Mouse (Mus musculus) myocyte (in vitro differentiated cells): Measurements from ENCODE around the gene D6Wsu163e.

Source experiments
- CEBPB ChIP-seq: IDR thresholded peaks from 2 replicates; pipeline ENCODE4 v1.6.1; 2011; ENCODE audit warnings: mild to moderate bottlenecking, moderate library complexity; ENCODE audit not compliant: poor library complexity, insufficient read depth, severe bottlenecking
- E2F4 ChIP-seq: IDR thresholded peaks from one replicate; pipeline ENCODE4 v1.6.1; 2011; ENCODE audit warnings: mild to moderate bottlenecking, control low read depth, moderate library complexity; ENCODE audit not compliant: insufficient read depth
- MAX ChIP-seq: IDR thresholded peaks from one replicate; pipeline ENCODE4 v1.6.1; 2011; ENCODE audit warnings: low read depth, mild to moderate bottlenecking, control low read depth
- MYOD1 ChIP-seq, 3 experiments: IDR thresholded peaks; one replicate each; pipeline ENCODE4 v1.6.1; 2011; ENCODE audit warnings: control low read depth in 2 of 3, low read depth in 2 of 3, mild to moderate bottlenecking in 2 of 3, moderate library complexity in 1 of 3; ENCODE audit not compliant: insufficient read length in 2 of 3, control insufficient read depth in 1 of 3
- MYOG ChIP-seq, 3 experiments: IDR thresholded peaks; one replicate each; pipeline ENCODE4 v1.6.1; 2011; ENCODE audit warnings: control low read depth in 2 of 3, low read depth in 2 of 3, mild to moderate bottlenecking in 2 of 3; ENCODE audit not compliant: insufficient read length in 2 of 3, control insufficient read depth in 1 of 3, insufficient read depth in 1 of 3
- POLR2A ChIP-seq: IDR thresholded peaks from one replicate; pipeline ENCODE4 v1.6.1; 2011; ENCODE audit warnings: low read depth, mild to moderate bottlenecking, control low read depth, moderate library complexity; ENCODE audit not compliant: insufficient read length
- POLR2AphosphoS2 ChIP-seq: IDR thresholded peaks from one replicate; pipeline ENCODE4 v1.6.1; 2011; ENCODE audit warnings: low read depth, control low read depth; ENCODE audit not compliant: insufficient read length
- REST ChIP-seq: IDR thresholded peaks from one replicate; pipeline ENCODE4 v1.6.1; 2011; ENCODE audit warnings: mild to moderate bottlenecking, control low read depth, moderate library complexity; ENCODE audit not compliant: insufficient read depth, insufficient read length
- SRF ChIP-seq: IDR thresholded peaks from one replicate; pipeline ENCODE4 v1.6.1; 2011; ENCODE audit warnings: low read depth; ENCODE audit not compliant: control insufficient read depth, insufficient read length
- TCF12 ChIP-seq: IDR thresholded peaks from one replicate; pipeline ENCODE4 v1.6.1; 2011; ENCODE audit warnings: mild to moderate bottlenecking, control low read depth; ENCODE audit not compliant: poor library complexity, insufficient read depth, severe bottlenecking
- USF1 ChIP-seq: IDR thresholded peaks from one replicate; pipeline ENCODE4 v1.6.1; 2011; ENCODE audit warnings: low read depth, mild to moderate bottlenecking, control low read depth, moderate library complexity

- TF ChIP-seq E2F4 (no peak), POLR2A (no peak), USF1 (no peak), MAX (no peak), MYOG (IDR thresholded peaks at IDR 0.05; ENCODE audit: control insufficient read depth in 1 of 3, insufficient read depth in 1 of 3, insufficient read length in 2 of 3, low read depth in 2 of 3) (no peak), POLR2AphosphoS2 (no peak), TCF12 (no peak), CEBPB (no peak), MYOD1 (IDR thresholded peaks at IDR 0.05; ENCODE audit: control insufficient read depth in 1 of 3, insufficient read length in 2 of 3, low read depth in 2 of 3) (no peak), REST (no peak), SRF (no peak)
Measured at GRCm38 (mm10) chr6:126966241-126967026, 26.7 kb downstream of the D6Wsu163e start.
